Mouse (Mus musculus) lung, adult 2 months (tissue): Measurements from ENCODE around the gene Atg5.

ENCODE experiments used
- CTCF ChIP-seq: fragments of 200-500 bp; IDR thresholded peaks from 2 replicates; pipeline ENCODE4 v1.5.1; 2011; ENCODE audit warnings: mild to moderate bottlenecking, low read length, control low read depth; ENCODE audit not compliant: insufficient read depth
- POLR2A ChIP-seq: fragments of 200-500 bp; IDR thresholded peaks from 2 replicates; pipeline ENCODE4 v1.6.1; 2011; ENCODE audit warnings: low read depth, mild to moderate bottlenecking, control low read depth, low read length, borderline replicate concordance; ENCODE audit errors: extremely low read depth

GRCm38 (mm10) chr10:44303648-44304329, 35.6 kb downstream of the Atg5 start:
- TF ChIP-seq CTCF (no peak), POLR2A (no peak)
